Mouse (Mus musculus) intestine, embryonic 14.5 days (tissue): ENCODE measurements around the gene Mxra8. TPM values are rescaled to one million over a fixed set of nuclear protein-coding genes. Genes with fewer than 3 reads are reported as not detected.

Source experiments
- ATAC-seq: fragments of 200-750 bp; cut with Nextera tagmentation; replicated peaks from 2 replicates; pipeline ENCODE4 v1.8.0; 2017; ENCODE audit warnings: low read depth, moderate number of reproducible peaks, moderate TSS enrichment, moderate library complexity; ENCODE audit not compliant: low FRiP score, low TSS enrichment
- DNase-seq: peaks from one replicate; pipeline ENCODE4 v3.0.0-alpha.2; 2018; ENCODE audit warnings: low spot score
- H3K27ac ChIP-seq: fragments of 300-500 bp; sonication (generic); 2 replicates; pipeline ENCODE4 v1.5.1; 2014; ENCODE audit warnings: low read depth, mild to moderate bottlenecking, control low read depth
- H3K27me3 ChIP-seq: fragments of 300-500 bp; sonication (generic); replicated peaks from 2 replicates; pipeline ENCODE4 v1.6.1; 2014; ENCODE audit warnings: low read length, control low read depth; ENCODE audit not compliant: control insufficient read depth, insufficient read depth
- H3K36me3 ChIP-seq: fragments of 300-500 bp; sonication (generic); 2 replicates; pipeline ENCODE4 v1.6.1; 2014; ENCODE audit warnings: low read length, control low read depth; ENCODE audit not compliant: control insufficient read depth, insufficient read depth
- H3K4me1 ChIP-seq: fragments of 300-500 bp; sonication (generic); replicated peaks from 2 replicates; pipeline ENCODE4 v1.6.1; 2014; ENCODE audit warnings: low read length, control low read depth, mixed read lengths; ENCODE audit not compliant: control insufficient read depth, insufficient read depth
- H3K4me2 ChIP-seq: fragments of 300-500 bp; sonication (generic); 2 replicates; pipeline ENCODE4 v1.6.1; 2014; ENCODE audit warnings: low read length
- H3K4me3 ChIP-seq: fragments of 300-500 bp; sonication (generic); 2 replicates; pipeline ENCODE4 v1.5.1; 2014; ENCODE audit warnings: low read depth, low read length, control low read depth, mixed read lengths
- H3K9ac ChIP-seq: fragments of 300-500 bp; sonication (generic); 2 replicates; pipeline ENCODE4 v1.6.1; 2014; ENCODE audit warnings: mild to moderate bottlenecking, low read length
- H3K9me3 ChIP-seq: fragments of 300-500 bp; sonication (generic); 2 replicates; pipeline ENCODE4 v1.6.1; 2016; ENCODE audit warnings: low read length, control low read depth; ENCODE audit not compliant: control insufficient read depth
- WGBS: fragments of 180-500 bp; shearing (Covaris S2); extraction: QIAGEN DNeasy Blood & Tissue Kit; methylation state at CpG from one replicate; pipeline ENCODE4 v1.1.7; 2014; 5-methylcytosine and 5-hydroxymethylcytosine counted together
- polyA plus RNA-seq: library from polyadenylated mRNA; unstranded; fragments of >200 nt; fragmentation: Nextera tagmentation; extraction: Ambion mirVana; gene quantifications from 2 replicates; pipeline ENCODE4 v1.2.1, GENCODE M21; 2014

Gene Mxra8
- polyA plus RNA-seq, 1 experiment from 2014 or later = 60.0 TPM

DNA sequence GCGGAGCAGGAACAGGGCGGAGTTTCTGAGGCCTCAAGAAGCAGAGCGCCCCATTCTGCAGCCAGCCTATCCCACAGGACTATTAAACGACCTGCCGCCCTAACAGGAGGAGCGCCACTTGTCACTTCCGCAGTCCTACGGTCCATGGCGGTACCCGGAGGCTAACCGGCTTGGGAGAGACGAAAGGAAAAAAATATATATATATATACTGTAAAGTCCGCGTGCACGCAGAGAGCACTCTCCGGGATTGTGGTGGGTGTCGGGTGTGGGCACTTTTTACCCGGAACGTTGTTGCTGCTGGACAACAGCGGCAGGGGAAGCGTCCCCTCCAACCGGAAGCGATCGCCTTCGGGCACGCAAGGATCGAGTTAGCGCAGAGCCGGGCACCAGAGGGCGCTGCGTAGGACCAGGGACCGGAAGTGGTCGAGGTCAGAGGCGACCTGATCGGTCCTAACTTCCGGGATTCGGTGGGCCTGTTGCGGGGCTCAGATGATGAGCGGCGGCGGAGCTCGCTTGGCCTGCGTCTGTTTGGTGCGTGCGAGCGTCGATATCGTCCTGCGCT is 8.2 kb upstream of the Mxra8 start, which contains the start of gene Aurkaip1:
Aurkaip1 (plus strand) TSS at position 68 of the 562 bp plus-strand sequence.
- Histone ChIP-seq H3K27ac (peak within 1 kb of the TSS; percentile 72), H3K36me3 (peaks cover 23% of the 10 kb centered on the region)
- WGBS = under 1% methylated on average over 49 of the region's 49 CpGs

DNA sequence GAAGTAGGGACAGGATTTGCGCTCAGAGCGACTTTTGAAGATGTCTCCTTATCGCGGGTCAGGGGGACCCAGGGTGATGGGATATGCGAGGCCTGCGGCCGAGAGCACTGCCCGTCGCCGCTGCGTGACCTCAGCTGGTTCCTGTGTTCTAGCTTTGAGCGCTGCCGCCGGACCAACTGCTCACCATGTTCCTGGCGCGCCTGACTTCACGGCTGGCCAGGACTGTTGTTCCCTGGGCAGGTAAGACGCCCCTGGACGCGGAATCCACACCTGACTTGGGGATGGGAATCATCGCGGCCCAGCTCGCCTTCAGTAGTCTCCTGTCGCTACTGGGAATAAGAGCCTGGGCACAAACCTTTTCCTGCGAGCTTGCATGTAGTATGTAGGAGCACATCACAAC is 7.6 kb upstream of the Mxra8 start:
- H3K36me3 ChIP-seq = peaks cover 17% of the 10 kb centered on the region
- peak overlapping the region; percentile 72 for H3K27ac ChIP-seq
- H3K27me3 ChIP-seq = no peaks in the 10 kb centered on the region
- peak overlapping the region; percentile 95 for H3K4me2 ChIP-seq
- H3K4me1 ChIP-seq = peaks cover 19% of the 10 kb centered on the region
- H3K9me3 ChIP-seq = no peaks in the 10 kb centered on the region
- peak overlapping the region; percentile 77 for H3K9ac ChIP-seq
- H3K4me3 ChIP-seq = peak overlapping the region; percentile 87
- no peak; the same call in 1 of the 2 replicates for ATAC-seq
- WGBS = under 1% methylated on average over 25 of the region's 25 CpGs
- no peak for DNase-seq

More for the DNA sequence above, 8.2 kb upstream of the Mxra8 start, which contains the start of gene Aurkaip1:
- ATAC-seq (peak; percentile 91), DNase-seq (peak; percentile 98)
- Histone ChIP-seq H3K4me3 (peak within 1 kb of the TSS; percentile 87), H3K4me2 (peak within 1 kb of the TSS; percentile 95), H3K4me1 (peaks cover 19% of the 10 kb centered on the region), H3K9me3 (no peaks in the 10 kb centered on the region), H3K9ac (peak within 1 kb of the TSS; percentile 77), H3K27me3 (no peaks in the 10 kb centered on the region)

DNA sequence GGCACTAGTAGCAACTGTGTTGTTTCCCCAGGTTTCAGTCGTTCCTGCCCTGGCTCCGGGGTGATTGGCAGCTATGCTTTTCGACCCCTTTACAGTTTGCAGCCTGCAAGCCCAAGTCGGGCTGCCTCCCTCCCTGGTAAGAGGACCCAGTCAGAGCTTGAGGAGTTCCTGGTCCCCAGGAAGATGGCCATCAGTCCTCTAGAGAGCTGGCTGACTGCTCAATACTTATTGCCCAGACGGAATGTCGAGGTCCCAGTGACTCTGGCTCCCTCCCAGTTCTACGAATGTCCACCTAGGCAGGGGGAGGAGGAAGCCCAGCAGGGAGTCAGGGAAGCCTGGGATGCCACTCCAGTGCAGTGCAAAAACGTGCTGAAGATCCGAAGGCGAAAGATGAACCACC is 7.2 kb upstream of the Mxra8 start:
- ATAC-seq = no peak
- Histone ChIP-seq H3K4me2 (peak overlapping the region; percentile 95), H3K9me3 (no peaks in the 10 kb centered on the region), H3K4me1 (peaks cover 21% of the 10 kb centered on the region), H3K27me3 (no peaks in the 10 kb centered on the region), H3K4me3 (peak overlapping the region; percentile 87), H3K36me3 (peaks cover 14% of the 10 kb centered on the region), H3K9ac (peak overlapping the region; percentile 77), H3K27ac (no peak overlapping the region)
- DNase-seq = no peak
- WGBS = 61% methylated on average over 10 of the region's 10 CpGs

DNA sequence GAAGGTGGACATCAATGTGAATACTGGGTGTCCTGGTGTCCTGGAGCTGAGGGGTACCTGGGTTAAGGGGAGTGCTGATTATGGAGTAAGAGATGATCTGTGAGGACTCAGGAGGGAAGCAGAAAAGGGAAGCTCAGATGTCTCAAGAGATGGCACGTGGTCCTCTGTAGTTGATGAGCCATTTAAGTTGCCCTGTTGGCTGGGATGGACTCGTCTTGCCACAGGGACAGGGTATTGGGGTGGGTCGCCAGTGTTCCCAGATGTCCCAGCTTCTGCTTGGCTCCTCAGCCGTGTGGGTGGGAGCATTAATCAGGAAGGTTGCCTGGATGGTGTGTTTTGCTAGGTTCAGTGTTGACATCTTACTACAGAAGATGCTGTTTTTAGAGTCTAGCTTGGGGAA is 6.2 kb upstream of the Mxra8 start:
- ATAC-seq (no peak), DNase-seq (no peak)
- Histone ChIP-seq H3K4me1 (peaks cover 30% of the 10 kb centered on the region), H3K27me3 (no peaks in the 10 kb centered on the region), H3K9me3 (no peaks in the 10 kb centered on the region), H3K9ac (no peak overlapping the region), H3K4me3 (no peak overlapping the region), H3K27ac (no peak overlapping the region), H3K4me2 (no peak overlapping the region), H3K36me3 (peaks cover 7% of the 10 kb centered on the region; the same call in 1 of the 2 replicates)
- WGBS = 92% methylated on average over 4 of the region's 4 CpGs

DNA sequence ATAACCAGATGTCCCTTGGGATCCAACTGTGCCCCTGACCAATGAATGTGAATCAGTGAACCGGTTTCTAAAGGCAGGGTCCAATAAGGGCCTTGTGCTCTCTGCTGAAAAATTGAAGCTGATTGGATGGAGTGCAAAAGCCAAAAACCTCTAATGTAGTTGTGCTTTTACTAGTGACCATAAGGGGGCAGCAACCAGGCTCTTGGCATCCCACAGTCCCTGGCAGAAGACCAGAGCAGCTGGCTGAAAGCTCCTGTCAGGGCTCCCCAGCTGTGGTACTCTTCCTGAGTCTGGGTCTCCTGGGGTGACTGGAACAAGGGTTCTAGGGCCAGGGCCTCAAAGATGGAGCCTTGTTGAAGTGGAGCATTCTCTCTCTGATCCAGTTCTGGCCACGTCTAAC is 5.6 kb upstream of the Mxra8 start:
- H3K27me3 ChIP-seq = no peaks in the 10 kb centered on the region
- H3K4me2 ChIP-seq = no peak overlapping the region
- no peak for ATAC-seq
- H3K36me3 ChIP-seq = peaks cover 7% of the 10 kb centered on the region; the same call in 1 of the 2 replicates
- WGBS = 24% methylated on average over 2 of the region's 2 CpGs
- peaks cover 32% of the 10 kb centered on the region for H3K4me1 ChIP-seq
- H3K9me3 ChIP-seq = no peaks in the 10 kb centered on the region
- H3K27ac ChIP-seq = peak overlapping the region; percentile 63
- H3K9ac ChIP-seq = no peak overlapping the region
- no peak overlapping the region for H3K4me3 ChIP-seq
- peak; percentile 87 for DNase-seq

DNA sequence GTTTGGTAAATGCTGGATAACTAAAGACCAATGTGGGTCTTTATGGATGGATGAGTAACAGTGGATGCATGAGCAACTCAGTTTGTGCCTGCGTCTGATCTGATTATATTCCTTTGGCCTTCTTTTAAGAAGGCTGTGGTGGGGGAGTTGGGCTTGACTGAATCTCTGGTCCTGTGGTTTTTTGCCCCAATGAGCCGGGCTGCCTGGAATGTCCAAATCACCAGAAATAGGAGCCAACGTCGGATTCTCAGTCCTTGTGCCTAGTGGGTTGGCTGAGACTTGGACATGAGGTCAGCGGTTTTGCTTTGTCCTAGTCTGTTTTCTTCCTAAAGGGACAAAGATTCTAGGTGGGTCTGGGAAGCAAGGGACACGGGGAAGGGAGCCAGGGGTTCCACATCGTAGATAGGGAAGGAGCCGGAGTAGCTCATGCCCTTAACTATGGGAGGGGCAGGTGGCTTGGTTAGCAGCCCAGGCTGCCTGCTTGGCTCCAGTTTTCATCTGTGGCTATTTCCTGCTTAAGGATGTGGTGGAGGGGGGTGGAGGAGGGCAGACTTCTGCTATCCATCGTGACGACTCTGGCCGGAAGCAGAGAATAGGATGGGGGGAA is 2.0 kb upstream of the Mxra8 start:
- 68% methylated on average over 11 of the region's 11 CpGs for WGBS
- H3K4me2 ChIP-seq = no peak overlapping the region
- peaks cover 48% of the 10 kb centered on the region for H3K4me1 ChIP-seq
- peak overlapping the region; percentile 87 for H3K27ac ChIP-seq
- no peaks in the 10 kb centered on the region for H3K9me3 ChIP-seq
- H3K27me3 ChIP-seq = no peaks in the 10 kb centered on the region
- H3K9ac ChIP-seq = no peak overlapping the region
- H3K4me3 ChIP-seq = no peak overlapping the region
- peaks cover 9% of the 10 kb centered on the region; the same call in 1 of the 2 replicates for H3K36me3 ChIP-seq
- ATAC-seq (no peak), DNase-seq (no peak)

DNA sequence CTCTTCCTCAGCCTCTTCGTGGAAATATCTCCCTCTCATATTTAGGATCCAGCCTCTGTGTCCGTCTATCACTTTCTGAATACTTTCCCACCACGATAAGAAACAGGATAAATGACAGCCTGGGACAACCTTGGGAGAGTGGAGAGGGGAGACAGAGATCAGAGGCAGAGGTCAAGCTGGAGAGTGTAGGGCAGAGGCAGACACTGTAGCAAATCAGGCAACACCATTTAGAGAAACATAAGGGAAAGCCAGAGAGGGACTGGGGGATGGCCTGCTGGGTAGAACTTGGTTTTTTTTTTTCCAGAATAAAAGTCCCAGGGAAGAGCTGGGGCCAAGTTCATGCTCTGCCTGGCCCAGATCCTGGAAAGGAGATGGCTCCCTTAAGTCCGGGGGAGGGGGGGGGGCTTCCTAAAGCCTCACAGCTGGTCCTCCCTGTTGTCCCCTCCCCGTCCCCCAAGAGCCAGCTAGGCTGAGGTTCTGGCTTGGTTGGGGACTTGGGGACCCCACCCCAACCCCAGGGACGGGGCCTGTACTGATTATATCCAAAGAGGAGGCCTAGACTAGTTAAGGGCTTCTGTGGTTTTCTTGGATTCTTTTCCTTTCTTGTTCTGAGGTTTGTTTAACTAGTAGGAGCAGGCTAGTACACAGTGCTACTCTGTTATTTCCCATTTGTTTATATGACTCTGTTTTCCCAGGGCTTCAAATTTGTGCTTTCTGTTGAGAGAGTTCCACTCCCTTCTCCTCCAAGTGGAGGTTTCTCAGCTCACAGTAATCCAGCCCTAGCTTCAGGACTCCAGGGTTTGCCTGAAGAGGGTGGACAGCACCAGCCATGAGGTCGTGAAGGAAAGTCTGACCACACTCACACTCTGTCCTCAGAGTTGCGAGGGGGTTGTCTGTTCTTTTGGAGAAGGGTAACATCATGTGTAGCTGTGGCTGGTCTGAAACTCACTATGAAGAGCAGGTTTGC is 1.0 kb upstream of the Mxra8 start:
- Histone ChIP-seq H3K9ac (no peak overlapping the region), H3K4me2 (0 out of 2 replicates have a peak overlapping the region, but pooled peaks have one; percentile 15), H3K27ac (peak overlapping the region; percentile 87), H3K27me3 (no peaks in the 10 kb centered on the region), H3K4me3 (no peak overlapping the region), H3K36me3 (peaks cover 12% of the 10 kb centered on the region), H3K9me3 (no peaks in the 10 kb centered on the region), H3K4me1 (peaks cover 42% of the 10 kb centered on the region)
- DNase-seq = no peak
- ATAC-seq = no peak
- 38% methylated on average over 8 of the region's 8 CpGs for WGBS
